Mouse (Mus musculus) left cerebral cortex, postnatal 14 days (tissue): ENCODE measurements around the gene Dscaml1. TPM values are rescaled to one million over a fixed set of nuclear protein-coding genes. Genes with fewer than 3 reads are reported as not detected.

Experiments used
- DNase-seq, 2 experiments: peaks; one replicate each; pipeline ENCODE4 v3.0.0; 2021 to 2022; ENCODE audit warnings: low spot score in 2 of 2, mixed read lengths in 1 of 2
- intact Hi-C: fragments of 180-260 bp; cut with DNase I; formaldehyde crosslinking; loops from one replicate; pipeline ENCODE4 v1.15.1; 2025
- total RNA-seq, 2 experiments: library from RNA; stranded (reverse); gene quantifications; 2 replicates each; pipeline ENCODE4 v1.2.3; 2021

The Dscaml1 gene
- total RNA-seq, 2 experiments from 2014 or later, result 41.4 to 44.3 TPM

GRCm38 (mm10) chr9:45783249-45784069, 357.0 kb downstream of the Dscaml1 start:
- DNase-seq, result no peak
- intact Hi-C loops, result no loop called here

DNA sequence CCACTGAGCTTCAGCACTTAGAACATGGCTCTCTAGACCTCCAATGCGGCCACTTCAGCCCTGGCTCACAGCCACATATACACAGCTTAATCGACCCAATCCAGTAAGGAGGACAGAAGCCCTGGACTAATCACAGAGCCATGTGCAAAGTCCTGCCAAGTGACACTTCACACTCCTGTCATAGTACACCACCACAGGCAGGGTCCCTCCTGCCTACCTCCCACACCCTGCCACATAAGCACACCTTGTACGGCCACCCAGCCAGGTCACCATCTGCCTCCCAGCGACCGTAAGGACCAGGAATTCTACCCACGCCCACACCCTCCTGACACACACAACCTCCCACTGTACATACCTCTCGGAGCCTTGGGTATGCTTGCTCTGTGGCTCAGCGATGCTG, 360.6 kb downstream of the Dscaml1 start:
- DNase-seq, result no peak
- intact Hi-C loops, result no loop called here

DNA sequence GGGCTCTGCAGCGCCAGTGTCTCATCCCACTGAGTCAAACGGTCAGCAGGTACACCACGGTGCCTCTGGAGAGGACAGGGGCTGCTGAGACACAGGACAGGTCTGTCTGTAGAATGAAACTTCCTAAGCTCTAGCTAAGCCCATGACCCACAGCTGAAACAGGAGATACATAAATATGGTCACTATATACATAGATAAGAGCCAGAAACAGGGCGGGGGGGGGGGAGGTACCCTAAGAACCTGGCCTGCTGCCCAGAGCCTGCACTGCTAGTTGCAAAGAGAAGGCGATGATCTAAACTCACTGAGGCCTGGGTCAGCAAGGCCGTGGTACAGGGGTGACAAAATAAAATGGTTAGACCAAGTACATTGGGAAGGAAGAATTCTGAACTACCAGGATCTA, 361.1 kb downstream of the Dscaml1 start:
- intact Hi-C loops, result no loop called here
- DNase-seq, result no peak

DNA sequence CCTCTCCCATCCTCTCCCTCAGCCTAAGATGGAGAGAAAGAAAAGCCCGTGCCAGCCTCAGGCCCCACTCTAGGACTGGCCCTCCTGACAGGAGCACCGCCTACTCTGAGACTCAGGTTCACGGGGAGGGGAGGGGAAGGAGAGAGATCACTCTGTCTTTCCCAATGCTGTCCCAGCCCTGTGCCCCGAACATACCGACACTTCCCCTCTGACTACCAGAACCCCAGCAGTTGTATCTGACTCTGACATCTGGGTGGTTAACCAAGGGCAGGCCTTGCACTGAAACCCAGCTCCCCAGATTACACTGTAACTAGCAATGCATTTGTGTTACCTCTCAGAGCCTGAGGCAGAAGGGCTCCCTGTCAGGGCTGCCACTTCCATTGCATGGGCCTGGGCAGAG, 362.0 kb downstream of the Dscaml1 start:
- DNase-seq, result no peak
- intact Hi-C loops, result no loop called here

- intact Hi-C loops, result no loop called here
- DNase-seq, result no peak
These were observed 365.2 kb downstream of the Dscaml1 start for GRCm38 (mm10) chr9:45791456-45792142.

GRCm38 (mm10) chr9:45792235-45792634, 365.8 kb downstream of the Dscaml1 start:
- intact Hi-C loops, result no loop called here
- no peak for DNase-seq

DNA sequence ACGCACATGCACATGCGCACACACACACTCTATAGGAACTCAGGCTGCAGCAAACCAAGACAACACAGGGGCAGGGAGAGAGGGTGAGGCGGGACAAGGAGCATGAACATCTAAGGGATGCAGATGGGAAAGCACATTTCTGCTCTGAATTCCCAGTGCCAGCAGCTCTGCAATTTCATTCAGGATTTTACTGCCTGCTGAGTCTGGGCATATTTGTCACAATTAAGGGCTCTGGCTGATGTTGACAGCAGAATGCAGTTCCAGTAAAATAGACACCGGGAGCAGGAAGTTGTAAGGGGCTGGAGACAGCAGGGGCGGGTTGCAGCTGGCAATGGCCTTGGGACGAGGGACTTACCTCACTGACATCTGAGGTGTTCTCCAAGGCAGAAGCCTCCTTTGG, 367.3 kb downstream of the Dscaml1 start:
- intact Hi-C loops, result no loop called here
- DNase-seq, result no peak

GRCm38 (mm10) chr9:45795722-45796121, 369.3 kb downstream of the Dscaml1 start:
- no peak for DNase-seq
- intact Hi-C loops, result no loop called here

DNA sequence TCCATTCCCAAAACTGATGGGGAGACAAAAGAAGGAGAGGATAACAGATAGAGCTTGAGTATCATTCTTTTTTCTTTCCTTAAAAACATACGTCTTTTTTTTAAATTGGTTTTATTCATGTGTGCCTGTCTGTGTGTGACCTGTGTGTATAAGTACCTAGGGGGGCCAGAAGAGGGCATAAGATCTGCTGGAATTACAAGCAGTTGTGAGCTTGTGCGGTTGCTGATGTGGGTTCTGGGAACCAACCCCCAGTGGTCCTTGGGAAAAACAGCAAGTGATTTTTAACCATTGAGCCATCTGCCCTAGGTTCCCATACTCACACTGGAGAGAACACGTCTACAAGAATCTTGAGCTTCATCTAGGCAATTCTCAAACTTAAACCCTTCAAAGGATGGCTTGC, 370.8 kb downstream of the Dscaml1 start:
- intact Hi-C loops, result no loop called here
- DNase-seq, result no peak

GRCm38 (mm10) chr9:45798467-45799164, 372.2 kb downstream of the Dscaml1 start:
- intact Hi-C loops, result no loop called here
- DNase-seq, result peak; percentile 34 to 44

DNA sequence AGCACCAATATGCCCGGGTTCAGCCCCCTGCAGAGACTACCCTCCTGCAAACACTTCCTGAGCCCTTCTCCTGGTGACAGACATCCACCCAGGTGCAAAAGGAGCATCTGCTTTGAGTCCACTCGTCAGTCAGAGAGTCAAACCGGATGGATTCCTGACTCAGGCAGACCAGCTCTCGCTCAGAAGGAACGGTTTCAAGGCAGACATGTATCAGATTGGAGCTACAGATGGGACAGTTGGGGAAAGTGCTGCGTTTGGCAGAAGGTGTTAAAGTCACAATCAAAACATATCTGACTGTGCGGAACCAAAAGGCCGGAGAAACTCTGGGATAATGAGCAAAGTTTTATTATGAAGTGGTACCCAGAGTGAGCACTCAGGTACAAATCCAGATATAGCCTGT, 373.0 kb downstream of the Dscaml1 start:
- intact Hi-C loops, result no loop called here
- DNase-seq, result peak in 1 of 2 experiments; percentile 18

Other genes starting within 250 kb of the Dscaml1 start
- under 1 TPM; 0.55 to 0.66 TPM for gene BC049352, start 244.6 kb upstream of the Dscaml1 start, total RNA-seq
- under 1 TPM in 1 of 2 experiments, not detected in 1; 0.25 TPM for gene Tmprss4, start 222.5 kb upstream of the Dscaml1 start, total RNA-seq
- 1 to 10 TPM; 2.5 to 2.7 TPM for gene Il10ra, start 157.5 kb upstream of the Dscaml1 start, total RNA-seq
- not detected for gene Tmprss13, start 107.5 kb upstream of the Dscaml1 start, total RNA-seq
- 100 to 1,000 TPM; 158 to 184 TPM for gene Fxyd6, start 56.4 kb upstream of the Dscaml1 start, total RNA-seq
- gene Fxyd2, start 27.0 kb upstream of the Dscaml1 start, total RNA-seq, result 1 to 10 TPM; 6.6 to 7.5 TPM